Mouse (Mus musculus): ENCODE results near the gene Apoh.

The Apoh gene

DNA sequence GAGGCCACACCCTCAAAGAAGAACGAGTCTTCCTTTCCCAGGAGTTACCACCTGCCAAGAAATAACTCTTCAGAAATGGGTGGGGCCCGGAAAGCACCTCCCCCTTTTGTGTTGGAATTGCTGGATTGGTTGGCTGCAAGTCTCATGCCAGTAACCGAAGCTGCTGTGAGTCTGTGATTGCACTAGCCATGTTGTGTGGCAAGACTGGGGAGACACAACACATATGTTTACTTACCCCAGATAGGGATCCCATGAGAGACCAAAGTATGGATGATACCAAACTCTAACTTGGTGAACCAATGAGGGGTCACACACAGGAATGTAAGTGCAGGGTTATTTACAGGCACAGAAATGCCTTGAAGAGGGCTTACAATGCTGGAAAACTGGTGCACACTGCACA is 39.5 kb downstream of the Apoh start:
- DNase-seq (ENCODE audit: low read depth), result no peak

GRCm38 (mm10) chr11:108384920-108385665 is 41.9 kb downstream of the Apoh start:
- DNase-seq (ENCODE audit: low read depth), result no peak

DNA sequence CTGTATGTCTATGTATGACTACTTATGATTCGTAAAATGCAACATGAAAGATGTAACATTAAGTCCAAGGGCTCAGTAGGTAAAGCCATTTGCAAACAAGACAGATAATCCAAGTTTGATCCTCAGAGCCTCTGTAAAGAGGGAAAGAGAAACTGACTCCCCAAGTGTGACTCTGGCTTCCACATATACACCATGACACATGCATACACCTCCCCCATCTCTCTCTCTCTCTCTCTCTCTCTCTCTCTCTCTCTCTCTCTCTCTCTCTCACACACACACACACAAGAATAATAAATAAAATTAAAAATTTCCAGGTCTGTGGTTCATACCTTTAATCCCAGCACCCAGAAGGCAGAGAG is 42.5 kb downstream of the Apoh start:
- DNase-seq (ENCODE audit: low read depth), result no peak

DNA sequence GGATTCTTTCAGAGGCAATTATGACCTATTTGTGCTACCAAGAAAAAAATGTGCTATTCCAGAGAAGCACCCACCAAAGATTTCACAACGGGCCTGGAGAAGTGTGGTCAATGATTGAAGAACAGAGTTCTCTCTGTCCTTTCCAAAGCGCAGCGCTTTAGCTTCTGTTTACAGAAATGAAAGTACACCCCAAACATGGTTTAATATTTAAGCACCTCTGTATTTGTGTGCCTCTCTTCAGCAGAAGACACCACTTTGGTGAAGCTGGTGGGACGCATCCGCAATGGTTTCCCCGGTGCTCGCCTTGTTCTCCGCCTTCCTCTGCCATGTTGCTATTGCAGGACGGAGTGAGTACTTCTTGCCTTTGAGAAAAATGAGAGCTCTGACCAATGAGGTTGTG is 51.9 kb downstream of the Apoh start:
- DNase-seq (ENCODE audit: low read depth), result no peak

DNA sequence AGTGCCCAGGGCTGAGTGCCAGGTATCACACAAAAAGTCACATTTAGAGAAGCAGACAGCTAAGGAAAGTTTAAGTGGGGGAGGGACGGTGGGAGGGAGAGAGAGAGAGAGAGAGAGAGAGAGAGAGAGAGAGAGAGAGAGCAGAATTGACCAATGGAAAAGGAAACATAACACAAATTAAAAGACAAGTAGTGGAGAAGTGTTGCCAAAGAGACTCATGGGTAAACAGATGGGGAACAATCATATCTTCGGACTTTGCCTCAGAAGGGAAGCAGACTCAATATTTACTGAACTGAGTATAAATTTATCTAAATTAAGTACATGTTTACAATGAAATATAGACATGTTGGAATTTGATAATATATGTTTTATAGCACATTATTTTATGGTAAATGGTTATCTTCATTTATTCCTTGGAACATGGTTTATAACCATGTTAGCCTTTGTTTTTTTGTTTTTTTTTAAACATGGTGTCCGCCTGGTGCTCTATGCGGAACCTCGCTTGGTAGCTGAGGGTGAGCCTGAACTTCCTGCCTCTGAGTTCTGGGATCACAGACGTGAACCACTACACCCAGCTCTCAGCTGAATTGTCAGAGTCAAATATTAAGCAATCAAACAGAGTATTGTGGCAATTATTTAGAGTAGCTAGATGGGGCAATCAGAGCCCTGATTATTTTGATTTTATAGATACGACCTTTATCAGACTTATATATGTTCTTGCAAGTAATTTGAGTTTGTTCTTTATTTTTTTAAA is 53.1 kb downstream of the Apoh start:
- no peak for DNase-seq (ENCODE audit: low read depth)

DNA sequence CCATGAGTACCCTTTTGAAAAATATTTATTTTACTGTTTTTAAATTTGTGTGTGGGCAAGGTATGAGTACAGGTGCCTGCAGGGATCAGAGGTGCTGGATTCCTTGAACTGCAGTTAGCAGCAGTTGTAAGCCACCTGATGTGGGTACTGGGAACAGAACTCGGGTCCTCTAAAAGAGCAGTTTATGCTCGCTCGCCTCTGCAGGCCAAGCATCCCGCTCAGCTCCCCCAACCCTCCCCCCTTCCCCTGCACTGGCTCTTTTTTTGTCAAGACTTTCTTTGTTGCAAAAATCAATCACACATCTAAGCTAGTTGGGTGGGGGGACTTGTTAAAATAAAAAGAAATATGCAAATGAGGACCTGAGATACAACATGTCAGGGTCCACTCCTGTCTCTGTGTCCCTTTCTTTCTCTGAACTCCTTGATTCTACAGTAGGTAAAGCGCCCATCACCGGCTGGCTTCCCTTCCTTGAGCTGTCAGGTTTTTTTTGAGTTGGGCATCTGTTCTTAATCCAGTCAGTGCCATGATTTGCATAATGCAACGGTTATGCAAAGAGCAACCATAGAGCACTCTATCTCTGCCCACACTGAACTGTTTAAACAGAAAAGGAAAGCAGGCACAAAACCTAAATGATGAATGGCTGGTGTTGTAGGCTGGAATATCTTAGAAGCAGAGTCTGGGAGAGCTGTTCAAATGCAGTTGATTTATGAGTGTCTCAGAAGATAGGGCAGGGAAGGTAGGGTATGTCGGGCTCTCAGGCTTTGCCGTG is 66.9 kb downstream of the Apoh start:
- no peak for DNase-seq (ENCODE audit: low read depth)

DNA sequence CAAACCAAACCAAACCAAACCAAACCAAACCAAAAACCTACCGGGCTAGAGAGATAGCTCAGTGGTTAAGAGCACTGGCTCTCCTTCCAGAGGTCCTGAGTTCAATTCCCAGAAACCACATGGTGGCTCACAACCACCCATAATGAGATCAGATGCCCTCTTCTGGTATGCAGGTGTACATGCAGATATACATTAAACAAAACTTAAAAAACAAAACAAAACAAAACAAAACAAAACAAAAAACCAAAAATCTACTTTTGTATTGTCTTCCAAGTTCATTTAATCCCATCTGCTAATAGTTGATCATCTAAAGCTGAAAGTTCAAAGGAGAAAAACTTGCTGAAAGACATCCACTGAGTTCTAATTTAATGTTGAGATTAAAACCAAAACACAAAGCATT is 73.2 kb downstream of the Apoh start:
- no peak for DNase-seq (ENCODE audit: low read depth)

- DNase-seq (ENCODE audit: low read depth), result peak; percentile 78
These were observed 75.4 kb downstream of the Apoh start for GRCm38 (mm10) chr11:108418540-108418939.

GRCm38 (mm10) chr11:108419242-108419641 is 76.1 kb downstream of the Apoh start:
- no peak for DNase-seq (ENCODE audit: low read depth)

GRCm38 (mm10) chr11:108420751-108421150 is 77.6 kb downstream of the Apoh start:
- DNase-seq (ENCODE audit: low read depth), result no peak

DNA sequence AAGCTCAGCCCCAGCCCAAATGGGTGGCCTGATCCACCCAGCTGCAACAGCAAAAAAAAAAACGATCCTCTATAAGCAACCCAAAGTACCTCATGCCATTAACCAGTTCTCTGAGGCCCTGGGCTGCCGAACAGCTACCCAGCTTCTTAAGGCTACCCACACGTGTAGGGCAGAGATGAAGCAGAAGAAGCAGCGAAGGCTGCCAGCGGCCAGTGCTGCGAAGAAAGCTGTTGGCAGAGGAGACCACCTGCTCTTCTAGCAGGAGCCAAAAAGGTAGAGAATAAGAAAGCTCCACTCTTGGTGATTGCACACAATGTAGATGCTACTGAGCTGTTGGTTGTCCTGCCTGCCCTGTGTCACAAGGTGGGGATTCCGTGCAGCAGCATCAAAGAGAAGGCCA is 80.1 kb downstream of the Apoh start:
- DNase-seq (ENCODE audit: low read depth), result no peak

GRCm38 (mm10) chr11:108424111-108424510 is 81.0 kb downstream of the Apoh start:
- peak; percentile 16 for DNase-seq (ENCODE audit: low read depth)

DNA sequence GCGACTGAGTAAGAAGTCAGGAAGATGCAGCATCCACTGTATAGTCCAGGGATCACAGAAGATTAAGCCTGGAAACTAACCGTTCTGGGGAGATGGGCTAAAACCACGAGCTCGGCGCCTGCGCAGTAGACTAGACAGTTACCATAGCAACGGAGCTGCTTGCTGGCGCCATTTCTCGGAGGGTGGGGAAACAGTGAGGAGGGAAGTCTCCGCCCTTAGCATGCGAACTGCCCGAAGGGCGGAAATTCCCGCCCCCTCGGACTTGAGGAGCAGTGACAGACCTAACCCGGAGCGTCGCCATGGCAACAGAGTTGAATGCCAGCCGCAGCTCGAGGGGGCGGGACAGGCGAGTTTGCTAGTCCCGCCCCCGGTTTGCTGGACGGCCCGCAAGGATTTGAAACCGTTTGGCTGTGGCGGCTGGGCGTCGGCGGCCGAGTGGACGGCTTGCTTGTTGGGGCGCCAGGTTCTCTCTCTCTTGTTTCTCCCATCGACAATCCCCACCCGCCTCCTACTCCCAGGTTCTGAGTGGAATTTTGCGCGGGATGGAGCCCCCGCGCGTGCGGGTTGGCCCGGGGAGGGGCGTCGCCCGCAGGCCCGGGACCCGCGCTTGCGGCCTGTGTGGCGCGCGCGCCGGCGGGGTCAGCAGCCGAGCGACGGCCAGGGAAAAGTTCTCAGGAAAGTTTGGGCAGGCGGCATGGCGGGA is 81.9 kb downstream of the Apoh start, which contains the start of gene Cep112:
Cep112 (plus strand) TSS at position 304 of the 703 bp plus-strand sequence.
- peak; percentile 99 for DNase-seq (ENCODE audit: low read depth)

DNA sequence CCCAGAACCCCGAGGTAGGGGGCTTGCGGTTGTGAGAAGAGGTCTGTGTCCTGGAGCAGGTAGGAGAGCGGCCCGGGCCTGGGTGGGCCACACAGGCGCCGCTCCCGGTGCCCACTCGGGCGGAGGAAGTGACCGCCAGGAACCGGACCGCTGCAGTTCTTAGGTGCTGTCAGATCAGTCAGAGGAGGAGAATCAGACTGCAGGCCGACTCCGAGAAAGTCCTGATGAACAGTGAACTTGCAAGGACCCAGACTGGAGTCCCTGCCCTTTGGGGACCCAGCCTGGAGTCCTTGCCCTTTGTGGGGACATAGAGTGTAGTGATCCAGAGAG is 82.4 kb downstream of the Apoh start:
- DNase-seq (ENCODE audit: low read depth), result peak; percentile 26

DNA sequence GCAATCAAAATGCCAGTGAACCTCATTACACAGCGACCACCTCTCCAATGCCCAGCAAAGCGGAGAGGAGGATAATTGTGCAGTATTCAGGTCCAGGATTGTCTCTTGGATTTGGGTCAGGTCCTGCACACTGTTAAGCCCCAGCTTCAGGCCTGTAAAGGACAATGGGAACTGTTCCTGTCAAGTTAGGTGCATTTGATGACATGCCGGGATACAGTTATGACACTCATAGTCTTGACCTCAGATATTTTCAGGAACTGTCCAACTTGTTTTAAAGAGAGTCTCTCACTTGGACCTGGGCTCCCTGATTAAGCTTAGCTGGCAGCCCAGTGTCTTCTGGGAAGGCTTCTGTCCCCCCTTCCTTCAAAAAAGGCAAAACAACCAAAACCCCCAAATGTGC is 82.9 kb downstream of the Apoh start:
- DNase-seq (ENCODE audit: low read depth), result peak; percentile 19

GRCm38 (mm10) chr11:108427191-108427590 is 84.0 kb downstream of the Apoh start:
- no peak for DNase-seq (ENCODE audit: low read depth)

DNA sequence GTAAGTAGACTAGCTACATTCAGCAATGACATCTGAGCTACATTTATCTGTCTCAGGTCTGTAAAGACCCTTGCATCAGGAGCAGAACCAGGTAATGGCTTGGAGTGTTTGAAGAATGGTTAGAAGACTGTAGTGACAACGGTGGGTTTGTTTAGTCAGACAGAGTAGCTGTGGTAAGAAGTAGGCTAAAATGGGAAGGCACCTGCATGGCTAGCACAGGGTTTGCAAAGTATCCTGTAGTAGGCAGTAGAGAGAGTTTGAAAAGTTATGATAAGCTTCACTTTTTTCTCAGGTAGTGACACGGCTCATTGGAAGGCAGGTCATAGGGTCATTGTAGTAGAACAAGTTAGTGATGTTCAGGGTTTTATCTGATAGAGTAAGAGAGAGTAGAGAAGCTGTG is 85.9 kb downstream of the Apoh start:
- DNase-seq (ENCODE audit: low read depth), result no peak

GRCm38 (mm10) chr11:108443893-108444563 is 100.9 kb downstream of the Apoh start:
- DNase-seq (ENCODE audit: low read depth), result no peak

DNA sequence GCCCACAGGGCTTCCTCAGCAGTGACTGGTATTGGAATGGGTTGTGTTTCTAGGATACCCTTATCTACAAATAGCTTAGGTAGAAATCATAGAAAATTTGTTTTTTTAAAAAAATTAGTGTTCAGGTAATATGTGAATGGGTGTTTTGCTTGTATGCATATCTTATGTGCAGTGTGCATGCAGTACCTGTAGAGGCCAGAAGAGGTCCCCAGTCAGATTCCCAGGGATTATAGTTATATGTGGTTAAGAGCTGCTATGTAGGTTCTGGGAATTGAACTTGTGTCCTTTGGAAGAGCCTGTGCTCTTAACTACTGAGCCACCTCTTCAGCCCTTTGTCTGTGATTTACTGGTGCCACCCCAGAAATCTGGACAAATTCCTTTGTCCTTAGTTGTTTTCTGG is 104.0 kb downstream of the Apoh start:
- peak; percentile 47 for DNase-seq (ENCODE audit: low read depth)

GRCm38 (mm10) chr11:108449811-108450210 is 106.7 kb downstream of the Apoh start:
- DNase-seq (ENCODE audit: low read depth), result peak; percentile 82

DNA sequence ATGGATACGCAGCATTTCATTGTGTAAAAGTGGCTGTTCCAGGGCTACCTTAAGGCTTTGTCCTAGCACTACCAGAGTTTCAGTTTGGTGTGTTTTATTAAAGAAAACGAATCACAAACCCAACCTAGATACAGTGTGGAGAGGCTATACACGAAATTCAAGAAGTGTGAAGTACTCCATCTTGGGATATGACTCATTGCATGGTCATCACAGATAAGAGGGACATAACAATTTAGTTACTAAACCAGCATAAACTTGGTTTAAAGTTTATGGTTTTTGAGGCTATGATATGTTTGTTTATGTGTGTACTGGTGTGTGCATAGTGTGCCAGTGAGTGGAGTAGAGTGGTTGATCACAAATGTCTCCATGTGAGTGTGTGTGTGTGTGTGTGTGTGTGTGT is 116.4 kb downstream of the Apoh start:
- DNase-seq (ENCODE audit: low read depth), result no peak
